Mouse (Mus musculus) retina, adult 2 months (tissue): ENCODE results near the gene Lama5.

ENCODE experiments used
- DNase-seq: peaks from one replicate; pipeline ENCODE4 v3.0.0-alpha.2; 2012; ENCODE audit warnings: low read depth, low spot score

Gene Lama5

DNA sequence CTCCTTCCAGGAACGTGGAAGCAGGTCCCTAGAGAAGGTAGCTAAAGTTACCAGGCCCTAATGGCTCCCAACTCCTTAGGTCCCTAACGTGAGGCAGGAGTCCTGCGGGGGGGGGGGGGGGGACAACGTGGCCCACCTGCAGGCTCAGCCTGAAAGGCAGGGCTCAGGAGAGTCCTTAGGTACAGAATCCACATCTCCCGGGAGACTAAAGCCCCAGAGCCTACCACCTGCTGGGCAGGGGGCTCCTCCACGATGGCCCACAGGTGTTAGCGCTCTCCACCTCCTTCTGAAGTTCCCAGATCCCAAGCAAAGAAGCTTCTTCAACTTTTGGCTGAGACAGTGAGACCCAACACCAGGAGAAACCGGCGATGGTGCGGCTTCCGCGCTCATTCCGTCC, 1.0 kb downstream of the Lama5 start:
- no peak for DNase-seq

DNA sequence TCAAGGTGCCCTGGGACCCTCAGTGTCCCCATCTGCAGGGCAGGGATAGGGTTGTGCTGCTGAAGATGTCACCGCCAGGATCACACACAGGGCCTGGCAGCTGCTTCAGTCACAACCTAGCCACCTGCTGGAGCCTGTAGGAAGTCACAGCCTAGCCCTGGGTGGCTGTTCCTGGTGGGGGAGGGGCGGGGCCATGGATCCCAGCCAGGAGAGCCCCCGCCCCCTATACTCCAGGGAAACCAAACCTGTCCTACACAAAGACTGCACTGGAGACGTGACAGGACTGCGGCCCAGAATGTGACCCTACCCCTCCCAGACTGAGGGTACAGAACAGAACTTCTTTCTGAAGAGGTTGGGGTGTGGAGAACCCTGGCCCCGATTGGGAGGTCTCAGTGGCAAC, 3.4 kb downstream of the Lama5 start:
- DNase-seq: no peak

DNA sequence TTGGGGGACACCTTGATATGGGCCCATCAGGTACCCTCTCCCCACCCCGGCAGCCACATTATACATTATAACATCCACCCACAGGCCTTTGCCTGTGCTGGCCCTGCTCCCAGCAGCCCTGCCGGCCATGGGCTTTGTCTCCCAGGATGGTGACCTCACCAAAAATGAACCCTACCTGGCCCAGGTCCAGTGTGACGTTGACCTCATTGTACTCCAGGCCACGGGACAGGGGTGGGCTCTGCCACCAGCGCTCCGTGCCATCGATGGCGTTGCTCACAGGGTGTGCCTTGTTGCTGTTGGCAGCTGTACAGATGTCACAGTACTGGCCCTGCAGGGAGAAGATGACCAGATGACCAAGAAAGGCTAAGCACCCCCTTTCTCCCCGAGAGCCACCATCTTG, 4.6 kb downstream of the Lama5 start:
- DNase-seq: no peak

DNA sequence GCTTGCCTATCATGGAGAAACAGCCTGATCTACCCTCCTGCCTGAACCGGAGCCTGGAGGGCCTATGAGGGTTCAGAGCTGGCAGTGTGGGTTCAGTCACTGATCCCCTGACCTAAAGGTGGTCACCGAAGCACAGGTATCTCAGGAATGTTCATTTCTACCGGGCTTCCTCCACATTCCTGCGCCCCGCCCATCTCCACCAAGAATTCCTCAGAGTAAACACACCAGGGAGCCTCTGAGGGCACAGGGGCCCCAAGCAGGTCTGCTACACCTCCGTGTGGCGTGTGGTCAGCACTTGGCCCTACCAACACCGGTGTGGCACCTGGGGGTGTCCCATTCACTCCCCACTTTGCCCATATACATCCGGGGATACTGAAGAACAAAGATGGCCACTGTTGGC, 5.5 kb downstream of the Lama5 start:
- DNase-seq: no peak

DNA sequence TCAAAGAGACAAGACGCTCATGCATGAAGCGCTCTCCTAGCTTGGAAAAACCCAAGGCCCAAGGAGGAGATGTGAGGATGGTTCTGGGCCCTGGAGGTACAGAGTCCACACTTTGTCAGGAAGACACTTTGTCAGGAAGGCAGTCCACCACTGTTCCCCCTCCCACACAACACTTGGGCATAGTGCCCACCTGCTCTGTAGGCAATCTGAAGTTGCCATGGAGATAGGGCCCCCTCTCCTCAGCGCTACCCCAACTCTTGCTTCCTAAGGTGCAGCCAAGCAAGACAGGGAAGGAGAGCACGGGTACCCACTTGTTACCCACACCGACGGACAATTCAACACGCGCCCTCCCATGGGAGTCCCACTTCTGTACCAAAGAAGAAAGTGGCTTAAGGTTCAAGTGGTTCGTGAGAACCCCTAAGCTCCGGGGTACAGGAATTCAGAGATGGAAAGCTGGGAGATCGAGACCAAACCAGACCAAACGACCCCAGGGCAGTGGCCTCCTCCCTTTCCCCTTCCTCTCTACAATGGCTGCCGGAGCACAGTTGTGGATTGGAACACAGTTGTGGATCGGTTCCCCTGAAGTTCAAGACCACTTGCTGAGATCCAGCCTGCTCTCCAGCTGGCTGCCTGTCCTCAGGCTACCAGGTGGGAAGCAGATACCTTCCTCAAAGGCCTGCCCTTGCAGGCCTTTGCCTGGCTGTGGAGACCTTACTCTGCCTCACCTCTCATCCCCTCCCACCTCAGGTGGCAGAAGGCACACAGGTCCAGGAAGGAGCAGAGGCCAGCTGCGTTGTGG, 6.3 kb downstream of the Lama5 start:
- no peak for DNase-seq

DNA sequence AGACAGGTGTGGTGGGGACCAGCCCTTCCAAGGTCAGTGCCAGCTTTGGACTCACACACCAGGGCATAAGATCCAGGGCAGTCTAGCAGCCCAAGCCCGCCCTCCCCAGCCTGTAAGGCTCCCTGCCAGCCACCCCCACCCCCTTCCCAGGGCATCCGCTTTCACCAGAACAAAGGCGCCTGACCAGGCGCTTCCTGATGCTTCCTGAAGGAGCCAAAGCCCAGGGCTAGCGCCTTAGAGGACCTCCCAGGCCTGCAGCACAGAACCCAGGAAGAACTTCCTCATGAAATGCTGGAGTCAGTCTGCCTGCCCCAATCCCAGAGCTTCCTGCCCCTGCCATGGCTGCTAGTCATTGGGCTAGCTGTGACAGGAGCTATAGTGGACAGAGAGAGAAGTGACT, 7.0 kb downstream of the Lama5 start:
- no peak for DNase-seq

DNA sequence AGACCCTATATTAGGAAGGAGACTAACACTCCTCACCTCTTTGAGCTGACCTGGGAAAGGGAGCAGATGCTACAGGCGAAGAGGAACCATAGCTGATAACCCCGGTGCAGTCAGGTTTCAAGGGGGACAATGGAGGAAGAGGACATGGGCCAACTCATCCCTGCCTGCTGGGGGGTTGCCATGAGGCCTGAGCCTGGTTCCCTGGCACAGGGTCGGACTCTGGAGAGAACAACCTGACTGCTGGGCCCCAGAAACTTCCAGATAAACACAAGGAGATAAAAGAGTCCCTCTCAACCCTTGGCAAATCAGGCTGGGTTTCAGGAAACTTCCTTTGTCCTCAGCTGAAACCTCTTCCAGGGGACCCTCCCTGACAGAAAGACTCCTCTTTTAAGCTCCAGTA, 7.4 kb downstream of the Lama5 start:
- DNase-seq: no peak

DNA sequence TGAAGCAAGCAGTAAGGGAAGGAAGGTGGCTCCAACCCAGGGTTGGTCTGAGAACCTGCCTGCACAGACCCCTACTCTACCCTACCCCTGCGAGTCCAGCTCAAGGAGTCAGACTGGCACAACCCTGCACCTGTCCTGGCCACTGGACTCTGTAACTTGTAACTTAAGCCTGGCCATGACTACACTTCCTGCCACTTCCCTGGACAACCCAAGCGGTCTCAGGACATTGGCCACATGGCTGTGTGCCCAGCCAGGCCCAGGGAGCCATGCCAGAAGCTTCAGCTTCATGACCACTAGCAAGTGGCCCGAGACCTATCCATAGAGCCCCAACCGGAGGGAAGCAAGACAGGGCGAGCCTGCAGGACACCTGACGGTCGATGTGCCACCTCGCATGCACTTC, 8.1 kb downstream of the Lama5 start:
- no peak for DNase-seq

DNA sequence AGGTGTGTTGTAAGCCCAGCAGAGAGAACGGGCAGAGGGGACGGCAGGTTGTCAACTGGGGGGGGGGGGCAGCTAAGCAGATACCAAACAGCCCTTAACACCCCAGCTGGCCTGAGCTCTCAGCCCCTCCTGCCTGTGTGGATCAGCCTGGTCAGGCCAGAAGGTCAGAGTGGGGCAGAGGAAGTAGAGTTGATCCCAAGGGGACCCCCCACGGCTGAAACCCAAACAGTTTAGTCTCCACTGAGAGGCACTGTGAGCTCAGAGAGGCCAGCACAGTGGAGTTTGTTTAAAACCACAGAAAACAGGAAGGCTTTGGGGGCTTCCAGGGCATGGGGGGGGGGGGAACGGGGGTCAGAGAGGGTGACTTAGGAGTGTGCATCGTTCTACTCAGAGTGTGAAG, 8.7 kb downstream of the Lama5 start:
- no peak for DNase-seq

DNA sequence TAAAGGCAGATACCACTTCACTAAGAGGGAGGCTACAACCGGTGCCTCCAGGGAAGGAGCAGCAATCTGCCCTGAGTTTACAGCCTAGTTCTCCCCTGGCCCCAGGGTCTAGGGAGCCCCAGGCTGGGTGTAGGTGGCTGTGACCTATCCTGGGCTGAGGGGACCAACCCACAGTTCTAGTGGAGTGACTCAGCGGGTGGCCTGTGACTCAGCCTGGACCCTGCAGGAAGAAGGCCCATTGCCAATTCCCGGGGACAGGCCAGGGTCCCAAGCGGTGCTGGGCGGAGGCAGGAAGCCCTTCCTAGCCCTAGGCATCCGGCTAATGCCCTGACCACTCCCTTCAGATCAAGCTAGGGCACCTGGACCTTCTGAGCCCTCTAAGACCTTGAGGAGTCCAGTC, 9.7 kb downstream of the Lama5 start:
- DNase-seq: no peak

DNA sequence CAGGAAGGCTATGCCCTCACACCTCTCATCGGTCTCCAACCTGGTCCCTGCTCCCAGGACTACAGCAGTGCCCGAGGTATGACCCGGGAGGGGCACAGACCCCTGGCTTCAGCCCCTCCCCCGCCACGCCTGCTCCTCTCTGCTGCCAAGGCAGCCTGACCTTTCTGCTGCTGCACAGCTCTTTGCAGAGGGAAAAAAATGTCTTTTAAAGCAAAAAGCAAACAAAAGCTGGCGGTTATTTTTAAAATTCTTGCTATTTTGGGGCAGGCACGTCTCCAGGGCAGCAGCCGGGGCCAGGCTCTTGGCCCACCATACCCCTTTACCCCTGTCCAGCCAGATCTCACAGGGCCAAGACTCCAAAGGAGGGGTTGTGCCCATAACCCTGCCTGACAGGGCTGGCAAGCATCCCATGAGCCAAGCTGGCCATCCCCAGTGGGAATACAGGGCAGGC, 10.6 kb downstream of the Lama5 start:
- DNase-seq: no peak

DNA sequence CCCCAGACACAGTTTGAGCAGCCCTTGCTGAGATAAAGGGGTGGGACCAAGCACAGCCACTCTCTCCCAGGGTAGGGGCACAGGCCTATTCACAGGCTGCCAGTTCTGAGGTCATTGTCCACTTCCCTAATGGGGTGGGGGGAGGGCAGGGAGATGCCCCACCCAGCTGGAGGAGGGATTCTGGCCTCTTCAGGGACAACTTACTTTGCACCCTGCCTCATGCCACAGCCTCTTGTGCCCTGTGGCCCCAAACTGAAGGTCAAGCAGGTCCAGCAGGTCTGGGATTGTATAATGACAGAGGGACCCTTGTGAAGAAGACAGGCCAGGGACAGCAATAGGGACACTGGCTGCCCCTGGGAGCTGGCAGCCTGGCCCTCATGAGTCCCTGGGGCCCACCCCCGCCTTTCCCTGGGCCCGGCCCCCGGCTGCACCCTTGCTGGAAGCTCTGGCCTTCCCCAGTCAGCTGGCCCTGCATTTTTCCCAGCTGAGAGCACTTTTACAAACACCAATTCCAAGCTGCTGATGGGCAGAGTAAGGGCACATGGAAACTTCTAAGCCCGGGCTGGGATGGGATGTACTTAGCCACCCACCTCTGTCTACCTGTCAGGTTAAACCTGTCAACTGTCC, 11.2 kb downstream of the Lama5 start:
- DNase-seq: no peak

DNA sequence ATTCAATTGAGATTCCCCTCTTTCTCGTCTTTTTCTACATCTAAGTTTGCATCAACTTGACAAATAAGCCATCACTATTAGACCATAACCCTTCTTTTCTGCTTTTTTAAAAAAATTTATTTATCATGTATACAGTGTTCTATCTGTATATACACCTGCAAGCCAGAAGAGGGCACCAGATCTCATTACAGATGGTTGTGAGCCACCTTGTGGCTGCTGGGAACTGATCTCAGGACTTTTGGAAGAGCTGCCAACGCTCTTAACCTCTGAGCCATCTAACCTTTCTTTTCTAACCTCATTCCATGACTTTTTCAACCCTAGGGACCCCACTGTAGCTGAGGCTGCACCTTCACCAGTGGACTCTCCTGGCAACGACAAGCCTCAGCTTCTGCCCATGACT, 13.4 kb downstream of the Lama5 start:
- no peak for DNase-seq

DNA sequence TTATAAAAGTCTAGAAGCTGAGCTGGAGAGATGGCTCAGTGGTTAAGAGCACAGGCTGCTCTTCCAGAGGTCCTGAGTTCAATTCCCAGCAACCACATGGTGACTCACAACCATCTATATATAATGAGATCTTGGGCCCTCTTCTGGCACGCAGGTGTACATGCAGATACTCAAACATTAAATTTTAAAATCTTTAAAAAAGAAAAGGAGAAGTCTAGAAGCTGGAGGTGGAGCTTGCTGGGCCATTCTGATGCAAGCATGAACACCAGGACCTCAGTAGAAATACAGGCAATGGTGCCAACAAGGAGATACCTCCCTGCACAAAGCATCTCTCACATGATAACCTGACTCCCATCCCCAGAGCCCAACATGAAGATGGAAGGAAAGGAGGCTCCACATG, 16.7 kb downstream of the Lama5 start:
- no peak for DNase-seq

DNA sequence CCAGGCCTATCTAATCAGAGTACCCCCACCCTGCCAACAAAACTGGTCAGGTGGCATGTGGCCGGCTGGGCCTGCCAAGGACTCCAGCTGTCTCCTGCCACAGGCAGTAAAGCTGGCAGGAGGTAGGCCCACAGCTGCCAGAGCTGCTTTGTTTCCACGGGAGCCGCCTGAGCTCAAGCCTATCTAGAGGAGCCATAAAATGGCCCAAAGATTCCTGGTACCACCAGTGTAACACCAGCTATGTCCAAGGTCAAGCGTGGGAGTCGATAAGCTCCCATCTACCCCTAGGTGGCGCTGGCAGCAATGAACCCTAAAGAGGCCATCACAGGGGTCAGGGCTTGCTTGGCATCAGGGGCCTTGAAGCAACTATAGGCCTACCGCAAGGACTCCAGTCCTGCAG, 17.8 kb downstream of the Lama5 start:
- no peak for DNase-seq

DNA sequence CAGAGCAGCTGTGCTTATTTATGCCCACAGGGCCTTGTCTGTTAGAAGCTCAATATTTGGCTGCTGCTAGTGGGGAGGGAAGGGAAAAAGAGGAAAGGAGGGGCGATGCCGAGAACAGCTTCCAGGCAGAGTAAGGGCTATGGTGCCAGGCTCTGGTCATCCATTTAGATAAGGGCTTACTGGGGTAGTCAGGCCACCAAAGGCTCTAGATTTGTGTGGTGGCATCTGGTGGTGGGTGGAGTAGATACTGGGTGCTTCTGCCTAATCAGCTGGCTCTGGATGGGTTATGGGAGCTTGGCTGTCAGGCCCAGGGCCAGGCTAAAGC, 19.7 kb downstream of the Lama5 start:
- no peak for DNase-seq

DNA sequence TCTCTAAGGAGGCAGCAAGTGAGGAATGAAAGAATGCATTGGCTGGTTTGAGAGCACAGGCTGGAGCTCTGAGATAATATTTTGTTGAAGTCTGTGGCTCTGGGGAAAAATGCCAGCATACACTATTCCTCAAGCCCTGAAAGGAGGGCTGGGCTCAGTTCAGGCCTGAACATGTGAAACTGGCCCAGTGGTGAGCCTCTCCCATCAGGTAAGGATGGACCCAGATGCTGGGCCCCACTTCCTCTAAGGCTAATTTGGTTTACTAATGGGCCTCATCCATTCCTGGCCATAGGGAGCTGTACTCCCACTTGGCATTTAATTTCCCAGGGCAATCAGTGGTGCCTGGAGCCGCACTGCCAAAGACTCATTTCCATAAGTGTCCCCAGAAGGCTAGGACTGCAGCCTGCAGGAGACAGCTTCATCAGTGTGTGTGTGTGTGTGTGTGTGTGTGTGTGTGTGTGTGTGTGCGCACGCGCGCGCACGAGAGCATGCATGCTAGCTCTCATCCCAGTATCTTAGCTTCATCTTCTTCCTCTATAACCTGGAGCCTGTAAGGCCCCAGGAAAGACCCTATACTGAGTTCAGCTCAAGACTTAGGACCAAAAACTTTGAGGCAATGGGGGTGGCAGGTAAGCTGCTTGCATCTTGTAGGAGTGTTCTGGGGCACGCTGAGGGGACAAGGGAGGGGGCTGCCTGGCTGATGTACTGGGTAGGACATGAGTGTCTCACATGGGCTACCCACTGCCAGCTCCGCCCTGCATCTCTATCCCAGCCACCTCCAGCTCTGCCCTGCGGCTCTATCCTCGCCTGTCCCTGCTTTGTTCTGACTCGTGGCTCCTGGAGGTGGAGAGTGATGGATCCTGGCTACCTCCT, 20.3 kb downstream of the Lama5 start:
- DNase-seq: no peak

DNA sequence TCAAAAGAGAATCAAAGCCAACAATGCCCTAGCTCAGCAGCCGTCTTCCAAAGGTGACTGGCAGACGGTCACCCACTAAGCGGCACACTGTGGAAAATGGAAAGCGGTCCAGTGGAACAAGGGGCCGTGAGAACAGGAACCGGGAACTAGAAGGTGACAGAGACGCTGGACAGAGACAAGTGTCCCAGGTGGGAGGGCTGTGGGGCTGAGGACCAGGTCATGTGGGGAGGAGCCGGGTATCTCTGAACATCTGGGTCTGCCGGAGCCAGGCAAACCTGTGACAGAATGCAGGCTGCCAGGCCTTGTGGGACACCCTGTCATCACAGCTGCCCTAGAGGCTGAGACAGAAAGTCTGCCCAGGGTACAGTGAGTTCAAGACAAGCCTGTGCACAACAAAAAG, 21.2 kb downstream of the Lama5 start:
- DNase-seq: no peak

DNA sequence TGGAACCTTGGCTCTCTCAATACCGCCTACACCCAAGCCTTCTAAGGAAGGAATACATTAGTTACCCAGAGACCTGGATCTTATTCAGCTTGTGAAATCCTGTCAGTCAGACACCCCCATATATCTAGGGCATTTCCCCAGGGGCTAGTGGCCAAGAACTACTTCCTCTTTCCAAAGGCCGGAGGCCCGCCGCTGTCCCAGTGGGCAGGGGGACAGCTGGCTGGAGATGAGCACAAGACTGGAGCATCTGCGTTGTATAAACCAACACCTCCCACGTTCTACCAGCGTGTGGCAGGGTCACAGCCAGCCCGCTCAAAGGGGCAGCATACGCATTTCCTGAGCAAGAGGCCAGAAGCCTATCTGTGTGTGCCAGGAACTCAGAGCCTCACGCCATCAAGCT, 22.9 kb downstream of the Lama5 start:
- no peak for DNase-seq

DNA sequence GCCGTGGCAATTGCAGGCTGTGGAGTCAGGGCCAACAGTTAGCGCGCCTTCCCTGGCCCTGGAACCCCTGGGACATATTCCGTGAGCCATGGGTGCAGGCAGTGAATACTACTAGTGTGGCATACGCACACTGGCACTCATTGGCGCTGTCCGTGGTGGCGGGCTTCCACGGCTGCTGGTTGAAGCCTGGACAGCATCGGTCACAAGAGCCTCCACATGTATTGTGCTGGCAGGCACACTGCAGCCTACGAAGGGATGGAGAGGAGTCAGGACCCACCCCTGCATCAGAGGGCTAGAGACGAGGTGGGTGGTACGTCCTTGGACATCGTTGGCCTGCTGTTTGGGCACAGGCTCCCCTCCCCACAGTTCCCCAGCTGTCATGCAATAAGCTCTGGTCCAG, 23.4 kb downstream of the Lama5 start:
- no peak for DNase-seq

DNA sequence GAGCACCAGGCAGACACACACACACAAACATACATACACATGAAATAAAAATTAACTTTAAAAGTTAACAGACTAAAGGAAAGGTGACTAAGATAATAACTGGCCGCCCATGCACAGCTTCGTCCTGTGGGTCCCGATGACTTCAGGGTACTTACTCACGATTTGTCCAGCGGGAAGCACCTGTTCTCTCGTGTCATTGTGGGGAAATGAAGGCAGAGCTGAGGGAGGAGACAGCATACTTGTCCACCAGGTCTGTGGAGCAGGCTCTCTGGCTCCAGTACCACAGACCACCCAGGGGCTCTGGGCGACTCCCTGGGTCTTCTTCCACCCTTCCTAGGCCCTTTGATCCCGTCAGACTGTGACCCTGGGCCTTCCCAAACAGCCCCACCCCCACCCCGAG, 24.4 kb downstream of the Lama5 start:
- DNase-seq: no peak

DNA sequence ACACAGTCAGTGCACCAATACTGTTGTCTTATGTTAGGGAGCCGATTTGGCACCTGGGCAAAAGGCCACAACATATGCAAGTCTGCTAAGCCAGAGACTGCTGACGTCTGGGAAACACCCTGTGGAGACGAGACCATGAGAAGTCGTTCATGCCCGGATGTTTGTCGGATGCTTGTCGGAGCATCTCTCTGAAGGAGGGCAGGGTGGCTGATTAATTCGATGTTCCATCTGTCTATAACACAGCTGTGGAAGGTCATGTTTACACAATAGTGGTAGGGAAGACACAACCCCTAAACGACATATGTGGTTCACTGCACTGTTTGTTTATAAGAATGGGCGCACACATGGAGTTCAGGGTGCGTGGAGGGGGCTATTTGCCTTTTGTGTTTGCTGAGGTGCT, 25.0 kb downstream of the Lama5 start:
- no peak for DNase-seq

DNA sequence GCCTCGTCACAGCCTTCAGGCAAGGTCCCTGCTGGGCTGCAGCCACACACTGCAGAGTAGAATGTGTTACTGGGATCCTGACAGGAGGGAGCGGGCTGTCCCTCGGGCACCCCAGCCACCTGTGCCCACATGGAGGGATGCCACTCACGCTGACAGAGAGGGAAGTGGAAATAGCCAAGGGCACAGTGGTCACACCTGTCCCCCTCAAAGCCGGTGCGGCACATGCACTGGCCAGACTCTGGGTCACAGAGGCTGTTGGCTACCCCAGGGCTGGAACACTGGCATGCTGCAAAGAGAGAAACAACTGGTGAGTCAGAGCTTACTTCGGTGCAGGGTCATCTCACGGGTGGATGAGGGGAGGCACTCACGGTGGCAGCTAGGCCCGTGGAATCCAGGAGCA, 26.9 kb downstream of the Lama5 start:
- no peak for DNase-seq
